In genomic region chr17:45964031-45964430, GRCm38 (mm10) we compare ENCODE assay signal across 11 mouse cellular contexts.
DNase-seq lines count a peak whose midpoint lies in the region; ATAC-seq and TF ChIP-seq lines count a peak whose summit lies in the region.
"Had no signal": no experiment of that assay in that cellular context is flagged by ENCODE, and none has a peak within 500 bp of the region (broad histone marks: within the 10 kb centered on the region; RNA-seq: fewer than 3 reads in every experiment).

No protein-coding gene starts in this region.

- H3K27ac ChIP-seq in lung, embryonic 15.5 days, result peak overlapping the region; percentile 45; the same call in 1 of the 2 replicates
- peak overlapping the region; percentile 9; the same call in 1 of the 2 replicates for H3K27ac ChIP-seq in intestine, postnatal 0 days (ENCODE audit: low read depth, low read length)
- peak overlapping the region; percentile 65 for H3K27ac ChIP-seq in stomach, embryonic 16.5 days (ENCODE audit: low read length)

- peaks cover 25% of the 10 kb centered on the region for H3K4me1 ChIP-seq in lung, embryonic 15.5 days
- 0 out of 2 replicates have a peak, but pooled peaks cover 3% of the 10 kb centered on the region for H3K4me1 ChIP-seq in intestine, postnatal 0 days (replicated peaks; ENCODE audit: control insufficient read depth, insufficient read depth, low read length)
- H3K4me1 ChIP-seq in stomach, embryonic 16.5 days (ENCODE audit: control insufficient read depth, insufficient read depth, low read length), result peaks cover 15% of the 10 kb centered on the region; the same call in 1 of the 2 replicates

- TF ChIP-seq CTCF in intestine, postnatal 0 days (IDR thresholded peaks at IDR 0.05; ENCODE audit: low read depth), result no peak

- H3K36me3 ChIP-seq in lung, embryonic 15.5 days, result no peaks in the 10 kb centered on the region
- H3K36me3 ChIP-seq in intestine, postnatal 0 days (ENCODE audit: control insufficient read depth, insufficient read depth), result no peaks in the 10 kb centered on the region
- no peaks in the 10 kb centered on the region for H3K36me3 ChIP-seq in stomach, embryonic 16.5 days (ENCODE audit: control insufficient read depth, insufficient read depth, low read length)

- peak; percentile 37; the same call in 1 of the 2 replicates for ATAC-seq in lung, embryonic 15.5 days (ENCODE audit: borderline replicate concordance, extremely low read depth, low FRiP score, low TSS enrichment)
- ATAC-seq in intestine, postnatal 0 days, result peak; percentile 75
- ATAC-seq in stomach, embryonic 16.5 days (ENCODE audit: insufficient read depth, low FRiP score), result peak; percentile 85
- ATAC-seq: CD4-positive, CD25-positive, alpha-beta regulatory T cell, adult 4 months had no signal

- H3K9me3 ChIP-seq in lung, embryonic 15.5 days, result no peaks in the 10 kb centered on the region
- no peaks in the 10 kb centered on the region for H3K9me3 ChIP-seq in intestine, postnatal 0 days (ENCODE audit: control insufficient read depth)
- H3K9me3 ChIP-seq in stomach, embryonic 16.5 days (replicated peaks; ENCODE audit: control insufficient read depth, low read length), result no peaks in the 10 kb centered on the region

- DNase-seq in lung, postnatal 25 days (ENCODE audit: low spot score), result no peak
- peak; percentile 70 to 85 for DNase-seq in kidney, postnatal 36 days
- no peak for DNase-seq in ovary, postnatal 10 days (ENCODE audit: low spot score)
- no peak for DNase-seq in thymus, postnatal 4 days
- DNase-seq: cerebellum, adult 2 months; heart, adult 11 months; right cerebral cortex, postnatal 25 days had no signal

- no peak overlapping the region for H3K4me2 ChIP-seq in lung, embryonic 15.5 days
- H3K4me2 ChIP-seq in intestine, postnatal 0 days (replicated peaks; ENCODE audit: low read depth), result no peak overlapping the region
- H3K4me2 ChIP-seq in stomach, embryonic 16.5 days (ENCODE audit: low read depth, low read length), result no peak overlapping the region

- no peak overlapping the region for H3K9ac ChIP-seq in lung, embryonic 15.5 days
- H3K9ac ChIP-seq in intestine, postnatal 0 days (ENCODE audit: low read depth, low read length), result no peak overlapping the region
- no peak overlapping the region for H3K9ac ChIP-seq in stomach, embryonic 16.5 days (ENCODE audit: low read length)

- H3K27me3 ChIP-seq in lung, embryonic 15.5 days, result no peaks in the 10 kb centered on the region
- no peaks in the 10 kb centered on the region for H3K27me3 ChIP-seq in intestine, postnatal 0 days (replicated peaks; ENCODE audit: control insufficient read depth, insufficient read depth, low read length)
- H3K27me3 ChIP-seq in stomach, embryonic 16.5 days (ENCODE audit: control insufficient read depth, insufficient read depth, low read length), result no peaks in the 10 kb centered on the region

- no peak overlapping the region for H3K4me3 ChIP-seq in lung, embryonic 15.5 days
- no peak overlapping the region for H3K4me3 ChIP-seq in intestine, postnatal 0 days (ENCODE audit: low read depth, low read length)
- no peak overlapping the region for H3K4me3 ChIP-seq in stomach, embryonic 16.5 days (replicated peaks; ENCODE audit: low read length)

Comparison
In these comparisons a context has a peak if more than half of its experiments do, and no peak if none do; other contexts are left out.
1. H3K27ac ChIP-seq: peak in every context shown above with its lines; median percentile 65 in stomach, embryonic 16.5 days; 45 in lung, embryonic 15.5 days; 9 in intestine, postnatal 0 days.
2. DNase-seq: peak in kidney, postnatal 36 days (2 of 2); none in lung, postnatal 25 days (single experiment), ovary, postnatal 10 days (single experiment) and thymus, postnatal 4 days (single experiment).
3. Peak in every context shown above with its lines, with median percentiles within 50 percentile points of each other: ATAC-seq.